Mouse (Mus musculus): ENCODE measurements around the gene Foxe1. TPM values are rescaled to one million over a fixed set of nuclear protein-coding genes. Genes with fewer than 3 reads are reported as not detected.
A peak's percentile ranks its signal among the peaks of the same experiment; 100 is the strongest.

Gene Foxe1
- polyA plus RNA-seq, 1 experiment from 2014 or later: not detected

- peaks cover 21% of the 10 kb centered on the region for H3K4me1 ChIP-seq
- H3K27ac ChIP-seq (replicated peaks): no peak overlapping the region
- H3K9me3 ChIP-seq: no peaks in the 10 kb centered on the region
- H3K4me3 ChIP-seq: no peak overlapping the region
- H3K9ac ChIP-seq: no peak overlapping the region
- WGBS: 1% methylated on average over 3 of the region's 3 CpGs
- peaks cover 96% of the 10 kb centered on the region for H3K27me3 ChIP-seq (replicated peaks)
- H3K36me3 ChIP-seq: no peaks in the 10 kb centered on the region
- peak overlapping the region; percentile 13 for H3K4me2 ChIP-seq
- no peak for ATAC-seq (ENCODE audit: extremely low read depth, insufficient number of reproducible peaks, low FRiP score, low TSS enrichment)
Observed at GRCm38 (mm10) chr4:46337990-46338389, 5.4 kb upstream of the Foxe1 start.

- ATAC-seq (ENCODE audit: extremely low read depth, insufficient number of reproducible peaks, low FRiP score, low TSS enrichment): no peak
- Histone ChIP-seq H3K9ac (no peak overlapping the region), H3K27ac (replicated peaks) (no peak overlapping the region), H3K36me3 (no peaks in the 10 kb centered on the region), H3K4me1 (peaks cover 30% of the 10 kb centered on the region), H3K27me3 (replicated peaks) (peaks cover 96% of the 10 kb centered on the region), H3K4me2 (no peak overlapping the region), H3K4me3 (no peak overlapping the region), H3K9me3 (no peaks in the 10 kb centered on the region)
- 29% methylated on average over 10 of the region's 10 CpGs for WGBS
Observed at GRCm38 (mm10) chr4:46339026-46339425, 4.4 kb upstream of the Foxe1 start.

- ATAC-seq (ENCODE audit: extremely low read depth, insufficient number of reproducible peaks, low FRiP score, low TSS enrichment): no peak
- Histone ChIP-seq H3K4me1 (peaks cover 35% of the 10 kb centered on the region), H3K9ac (no peak overlapping the region), H3K9me3 (no peaks in the 10 kb centered on the region), H3K27me3 (replicated peaks) (peaks cover 96% of the 10 kb centered on the region), H3K4me2 (peak overlapping the region; percentile 20; the same call in 1 of the 2 replicates), H3K27ac (replicated peaks) (no peak overlapping the region), H3K4me3 (0 out of 2 replicates have a peak overlapping the region, but pooled peaks have one; percentile 16), H3K36me3 (no peaks in the 10 kb centered on the region)
- 1% methylated on average over 26 of the region's 26 CpGs for WGBS
Observed at GRCm38 (mm10) chr4:46339584-46339983, 3.8 kb upstream of the Foxe1 start.

GRCm38 (mm10) chr4:46341831-46342680 is 1.4 kb upstream of the Foxe1 start:
- no peak overlapping the region for H3K9ac ChIP-seq
- peaks cover 100% of the 10 kb centered on the region for H3K27me3 ChIP-seq (replicated peaks)
- WGBS: 15% methylated on average over 22 of the region's 22 CpGs
- no peaks in the 10 kb centered on the region for H3K9me3 ChIP-seq
- H3K4me3 ChIP-seq: peak overlapping the region; percentile 50
- peak overlapping the region; percentile 52 for H3K4me2 ChIP-seq
- no peaks in the 10 kb centered on the region for H3K36me3 ChIP-seq
- ATAC-seq (ENCODE audit: extremely low read depth, insufficient number of reproducible peaks, low FRiP score, low TSS enrichment): no peak
- no peak overlapping the region for H3K27ac ChIP-seq (replicated peaks)
- peaks cover 35% of the 10 kb centered on the region for H3K4me1 ChIP-seq

GRCm38 (mm10) chr4:46342711-46343286 is 610 bp upstream of the Foxe1 start:
- Histone ChIP-seq H3K27me3 (replicated peaks) (peaks cover 100% of the 10 kb centered on the region), H3K9me3 (no peaks in the 10 kb centered on the region), H3K4me1 (peaks cover 34% of the 10 kb centered on the region), H3K4me2 (peak overlapping the region; percentile 52), H3K36me3 (no peaks in the 10 kb centered on the region), H3K27ac (replicated peaks) (no peak overlapping the region), H3K4me3 (peak overlapping the region; percentile 50), H3K9ac (no peak overlapping the region)
- 2% methylated on average over 28 of the region's 28 CpGs for WGBS
- no peak for ATAC-seq (ENCODE audit: extremely low read depth, insufficient number of reproducible peaks, low FRiP score, low TSS enrichment)

- no peaks in the 10 kb centered on the region for H3K36me3 ChIP-seq
- 0 out of 2 replicates have a peak overlapping the region, but pooled peaks have one; percentile 10 for H3K9ac ChIP-seq
- peak overlapping the region; percentile 67 for H3K4me2 ChIP-seq
- H3K9me3 ChIP-seq: no peaks in the 10 kb centered on the region
- peak overlapping the region; percentile 50 for H3K4me3 ChIP-seq
- H3K4me1 ChIP-seq: peaks cover 26% of the 10 kb centered on the region; the same call in 1 of the 2 replicates
- ATAC-seq (ENCODE audit: extremely low read depth, insufficient number of reproducible peaks, low FRiP score, low TSS enrichment): no peak
- H3K27ac ChIP-seq (replicated peaks): no peak overlapping the region
- WGBS: under 1% methylated on average over 50 of the region's 51 CpGs
- peaks cover 100% of the 10 kb centered on the region for H3K27me3 ChIP-seq (replicated peaks)
Observed at GRCm38 (mm10) chr4:46344288-46344687, 879 bp downstream of the Foxe1 start.

GRCm38 (mm10) chr4:46345056-46345772 is 1.8 kb downstream of the Foxe1 start:
- 4% methylated on average over 52 of the region's 67 CpGs for WGBS
- Histone ChIP-seq H3K27ac (replicated peaks) (no peak overlapping the region), H3K9ac (no peak overlapping the region), H3K36me3 (no peaks in the 10 kb centered on the region), H3K9me3 (no peaks in the 10 kb centered on the region), H3K4me3 (peak overlapping the region; percentile 50), H3K27me3 (replicated peaks) (peaks cover 100% of the 10 kb centered on the region), H3K4me1 (peaks cover 23% of the 10 kb centered on the region; the same call in 1 of the 2 replicates), H3K4me2 (peak overlapping the region; percentile 67)
- no peak for ATAC-seq (ENCODE audit: extremely low read depth, insufficient number of reproducible peaks, low FRiP score, low TSS enrichment)

GRCm38 (mm10) chr4:46345773-46346100 is 2.3 kb downstream of the Foxe1 start:
- H3K36me3 ChIP-seq: no peaks in the 10 kb centered on the region
- no peak overlapping the region for H3K4me3 ChIP-seq
- no peak overlapping the region for H3K4me2 ChIP-seq
- 17% methylated on average over 3 of the region's 3 CpGs for WGBS
- no peak for ATAC-seq (ENCODE audit: extremely low read depth, insufficient number of reproducible peaks, low FRiP score, low TSS enrichment)
- H3K4me1 ChIP-seq: peaks cover 23% of the 10 kb centered on the region; the same call in 1 of the 2 replicates
- H3K27ac ChIP-seq (replicated peaks): no peak overlapping the region
- H3K9me3 ChIP-seq: no peaks in the 10 kb centered on the region
- H3K9ac ChIP-seq: no peak overlapping the region
- peaks cover 100% of the 10 kb centered on the region for H3K27me3 ChIP-seq (replicated peaks)

- ATAC-seq (ENCODE audit: extremely low read depth, insufficient number of reproducible peaks, low FRiP score, low TSS enrichment): no peak
- Histone ChIP-seq H3K4me3 (no peak overlapping the region), H3K9me3 (no peaks in the 10 kb centered on the region), H3K36me3 (no peaks in the 10 kb centered on the region), H3K4me1 (peaks cover 23% of the 10 kb centered on the region; the same call in 1 of the 2 replicates), H3K27me3 (replicated peaks) (peaks cover 100% of the 10 kb centered on the region), H3K9ac (no peak overlapping the region), H3K27ac (replicated peaks) (no peak overlapping the region), H3K4me2 (no peak overlapping the region)
- 26% methylated on average over 6 of the region's 6 CpGs for WGBS
Observed at GRCm38 (mm10) chr4:46346221-46346620, 2.8 kb downstream of the Foxe1 start.

- Histone ChIP-seq H3K9ac (no peak overlapping the region), H3K9me3 (no peaks in the 10 kb centered on the region), H3K4me2 (no peak overlapping the region), H3K27ac (replicated peaks) (no peak overlapping the region), H3K27me3 (replicated peaks) (peaks cover 100% of the 10 kb centered on the region), H3K36me3 (no peaks in the 10 kb centered on the region), H3K4me1 (peaks cover 22% of the 10 kb centered on the region; the same call in 1 of the 2 replicates), H3K4me3 (no peak overlapping the region)
- no peak for ATAC-seq (ENCODE audit: extremely low read depth, insufficient number of reproducible peaks, low FRiP score, low TSS enrichment)
- WGBS: 4% methylated on average over 4 of the region's 4 CpGs
Observed at GRCm38 (mm10) chr4:46347141-46347540, 3.7 kb downstream of the Foxe1 start.

Measured in heart, embryonic 13.5 days (tissue).